In genomic region chr5:146220879-146221714, GRCm38 (mm10) we compare ENCODE assay signal across 8 mouse cellular contexts. TPM values are rescaled to one million over a fixed set of nuclear protein-coding genes. Genes with fewer than 3 reads are reported as not detected.
DNase-seq lines count a peak whose midpoint lies in the region; ATAC-seq lines count a peak whose summit lies in the region.

Gene Rnf6, minus strand, starts transcription at chr5:146221555.

- peaks cover 9% of the 10 kb centered on the region for H3K4me1 ChIP-seq in hindbrain, embryonic 12.5 days

- H3K9ac ChIP-seq in hindbrain, embryonic 12.5 days, result peak within 1 kb of the TSS; percentile 73

- peak within 1 kb of the TSS; percentile 51 for H3K4me2 ChIP-seq in hindbrain, embryonic 12.5 days (replicated peaks)

- no peaks in the 10 kb centered on the region for H3K27me3 ChIP-seq in hindbrain, embryonic 12.5 days

- H3K4me3 ChIP-seq in hindbrain, embryonic 12.5 days, result peak within 1 kb of the TSS; percentile 74

- H3K9me3 ChIP-seq in hindbrain, embryonic 12.5 days (replicated peaks), result no peaks in the 10 kb centered on the region

- H3K27ac ChIP-seq in hindbrain, embryonic 12.5 days, result peak within 1 kb of the TSS; percentile 97

- H3K36me3 ChIP-seq in hindbrain, embryonic 12.5 days, result peaks cover 20% of the 10 kb centered on the region

- under 1% methylated on average over 65 of the region's 67 CpGs for WGBS in hindbrain, embryonic 12.5 days

- DNase-seq in NIH3T3 (ENCODE audit: low read depth), result peak; percentile 96
- peak; percentile 98 to 99 for DNase-seq in cerebellum, postnatal 10 days
- peak; percentile 93 to 97 for DNase-seq in frontal cortex, postnatal 10 days (ENCODE audit: low spot score in 2 of 2)
- peak; percentile 87 to 97 for DNase-seq in layer of hippocampus, postnatal 14 days (ENCODE audit: low spot score in 2 of 2)
- DNase-seq in lung, postnatal 14 days, result peak; percentile 94
- peak; percentile 82 for DNase-seq in retina, adult 2 months (ENCODE audit: low read depth, low spot score)
- DNase-seq in thymus, postnatal 36 days, result peak; percentile 92 to 95

- peak; percentile 100 for ATAC-seq in hindbrain, embryonic 12.5 days (ENCODE audit: low FRiP score)

RNA-seq across cellular contexts. Expression of gene Rnf6, which starts in this region (rescaled TPM):
- polyA plus RNA-seq in hindbrain, embryonic 12.5 days (2016; fragmentation: Nextera tagmentation; extraction: Ambion mirVana), result 23.5 and 26.2 TPM in 2 replicates
- total RNA-seq in layer of hippocampus, postnatal 14 days (2021), result 10 to 100 TPM; 52.8 to 52.9 TPM

Comparison
In these comparisons a context has a peak if more than half of its experiments do, and no peak if none do; other contexts are left out.
1. Peak in every context shown above with its lines: DNase-seq, ATAC-seq, H3K4me3 ChIP-seq and H3K27ac ChIP-seq.